Mouse (Mus musculus): Measurements from ENCODE around the gene Adprhl1. TPM values are rescaled to one million over a fixed set of nuclear protein-coding genes. Genes with fewer than 3 reads are reported as not detected.

Gene Adprhl1
- polyA plus RNA-seq, 1 experiment, result 0.11 TPM

DNA sequence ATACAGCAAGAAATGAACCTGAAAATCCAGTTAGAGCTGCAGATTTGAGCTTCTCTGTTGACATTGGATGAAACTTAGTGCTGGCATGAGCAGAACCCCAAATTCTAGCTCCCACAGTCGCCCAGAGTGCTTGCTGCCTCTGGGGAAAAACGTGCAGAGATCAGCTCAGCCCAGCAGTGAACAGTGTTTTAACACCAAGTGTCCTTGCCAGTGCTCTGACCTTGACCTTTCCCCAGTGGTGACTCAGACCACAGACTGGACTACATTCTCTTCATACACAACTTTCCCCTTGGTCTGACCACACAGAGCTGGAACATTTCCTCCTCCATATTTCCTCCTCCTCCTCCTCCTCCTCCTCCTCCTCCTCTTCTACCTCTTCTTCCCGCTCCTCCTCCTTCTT, 51.9 kb downstream of the Adprhl1 start:
- Histone ChIP-seq H3K9me3 (no peaks in the 10 kb centered on the region), H3K4me1 (peaks cover 86% of the 10 kb centered on the region), H3K36me3 (replicated peaks; ENCODE audit: low read length) (peaks cover 36% of the 10 kb centered on the region), H3K27me3 (replicated peaks) (peaks cover 15% of the 10 kb centered on the region), H3K4me3 (replicated peaks) (peak overlapping the region; percentile 95)
- TF ChIP-seq FLI1 (IDR thresholded peaks at IDR 0.05; ENCODE audit: low read length) (no peak), GATA1 (IDR thresholded peaks at IDR 0.05; ENCODE audit: borderline replicate concordance, low read length) (no peak)

DNA sequence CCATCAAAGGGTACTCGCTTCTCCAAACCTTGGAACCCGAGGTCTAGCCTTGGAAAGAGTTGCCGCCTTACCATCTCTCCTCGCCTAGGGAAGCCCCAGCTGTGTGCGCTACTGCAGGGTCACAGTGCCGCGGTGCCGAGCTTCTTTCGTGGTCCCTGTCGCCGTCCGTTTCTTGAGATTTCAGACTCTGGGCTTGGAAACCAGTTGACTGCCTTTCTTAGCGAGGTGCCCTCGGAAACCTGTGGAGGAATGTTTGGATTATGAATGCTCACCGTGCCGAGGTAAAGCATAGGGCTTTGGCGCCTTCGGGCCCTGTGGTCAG, 53.0 kb downstream of the Adprhl1 start:
- H3K27me3 ChIP-seq (replicated peaks), result peaks cover 24% of the 10 kb centered on the region
- H3K4me1 ChIP-seq, result peaks cover 81% of the 10 kb centered on the region
- H3K9me3 ChIP-seq, result no peaks in the 10 kb centered on the region
- H3K4me3 ChIP-seq (replicated peaks), result peak overlapping the region; percentile 95
- H3K36me3 ChIP-seq (replicated peaks; ENCODE audit: low read length), result peaks cover 46% of the 10 kb centered on the region
- TF ChIP-seq FLI1 (IDR thresholded peaks at IDR 0.05; ENCODE audit: low read length) (no peak), GATA1 (IDR thresholded peaks at IDR 0.05; ENCODE audit: borderline replicate concordance, low read length) (no peak)

DNA sequence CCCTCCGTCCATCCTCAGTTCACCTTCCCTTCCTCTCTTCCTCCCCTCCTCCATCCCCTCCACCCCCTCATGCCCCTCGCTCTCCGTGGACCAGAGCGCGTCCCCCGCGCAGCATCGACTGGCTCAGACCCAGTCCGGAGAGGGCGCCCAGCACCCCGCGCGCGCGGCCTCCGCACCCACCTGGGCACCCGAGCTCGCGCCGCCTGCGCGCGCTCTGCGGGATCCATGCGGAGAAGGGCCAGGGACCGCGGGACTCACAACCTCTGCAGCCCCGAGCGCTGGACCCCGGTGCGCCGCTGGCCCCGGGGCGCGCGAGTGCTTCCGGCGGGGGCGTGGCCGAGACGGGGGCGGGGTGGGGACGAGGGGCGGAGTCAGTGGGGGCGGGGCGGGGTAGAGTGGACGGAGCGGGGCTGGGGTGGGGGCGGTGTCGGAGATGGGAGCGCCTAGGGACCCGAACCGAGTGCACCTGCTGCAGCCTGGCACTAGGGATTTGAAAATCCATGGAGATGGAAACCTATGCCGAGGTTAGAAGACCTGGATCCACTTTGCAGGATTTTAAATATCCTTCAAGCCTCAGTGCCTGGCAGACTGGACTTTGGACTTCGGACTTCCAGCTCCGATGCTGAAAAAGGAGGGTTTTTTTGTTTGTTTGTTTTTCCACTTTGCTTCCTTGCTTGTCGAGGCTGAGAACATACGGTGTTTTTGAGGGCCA, 53.5 kb downstream of the Adprhl1 start, which contains the start of gene Grtp1:
TSS of gene Grtp1 (minus strand) at position 320 of the 712 bp plus-strand sequence.
- H3K4me3 ChIP-seq (replicated peaks), result peak within 1 kb of the TSS; percentile 95
- peaks cover 47% of the 10 kb centered on the region for H3K36me3 ChIP-seq (replicated peaks; ENCODE audit: low read length)
- H3K27me3 ChIP-seq (replicated peaks), result peaks cover 28% of the 10 kb centered on the region
- peaks cover 80% of the 10 kb centered on the region for H3K4me1 ChIP-seq
- TF ChIP-seq FLI1 (IDR thresholded peaks at IDR 0.05; ENCODE audit: low read length) (no peak), GATA1 (IDR thresholded peaks at IDR 0.05; ENCODE audit: borderline replicate concordance, low read length) (no peak)
- no peaks in the 10 kb centered on the region for H3K9me3 ChIP-seq

- Histone ChIP-seq H3K27me3 (replicated peaks) (peaks cover 33% of the 10 kb centered on the region), H3K4me3 (replicated peaks) (peak overlapping the region; percentile 95)
Measured at GRCm38 (mm10) chr8:13199385-13200061, 54.4 kb downstream of the Adprhl1 start.

GRCm38 (mm10) chr8:13197493-13197892, 56.5 kb downstream of the Adprhl1 start:
- Histone ChIP-seq H3K36me3 (replicated peaks; ENCODE audit: low read length) (peaks cover 39% of the 10 kb centered on the region), H3K4me1 (peaks cover 60% of the 10 kb centered on the region), H3K4me3 (replicated peaks) (no peak overlapping the region), H3K9me3 (no peaks in the 10 kb centered on the region), H3K27me3 (replicated peaks) (peaks cover 33% of the 10 kb centered on the region)
- TF ChIP-seq GATA1 (IDR thresholded peaks at IDR 0.05; ENCODE audit: borderline replicate concordance, low read length) (no peak), FLI1 (IDR thresholded peaks at IDR 0.05; ENCODE audit: low read length) (no peak)

More at GRCm38 (mm10) chr8:13199385-13200061, 54.4 kb downstream of the Adprhl1 start:
- peaks cover 79% of the 10 kb centered on the region for H3K4me1 ChIP-seq
- H3K9me3 ChIP-seq, result no peaks in the 10 kb centered on the region
- H3K36me3 ChIP-seq (replicated peaks; ENCODE audit: low read length), result peaks cover 44% of the 10 kb centered on the region
- TF ChIP-seq GATA1 (IDR thresholded peaks at IDR 0.05; ENCODE audit: borderline replicate concordance, low read length), result no peak
- TF ChIP-seq FLI1 (IDR thresholded peaks at IDR 0.05; ENCODE audit: low read length), result no peak

DNA sequence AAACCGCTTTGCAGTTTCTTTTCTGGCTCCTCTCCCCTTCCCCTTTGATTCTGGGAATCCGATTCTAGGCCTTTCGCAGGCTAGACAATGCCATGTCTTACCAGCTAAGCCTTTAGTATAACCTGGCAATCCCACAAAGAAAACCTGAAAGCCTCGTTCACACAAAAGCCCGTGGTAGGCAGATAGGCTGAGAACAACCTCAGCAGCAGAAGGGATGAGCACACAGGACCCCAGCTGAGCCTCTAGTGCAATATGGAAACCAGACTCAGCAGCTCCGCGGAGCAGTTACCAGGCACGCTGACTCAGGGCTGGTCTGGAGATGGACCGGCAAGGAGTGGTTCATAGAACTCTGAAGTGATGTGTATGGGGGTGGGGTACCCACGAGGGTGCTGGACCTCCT, 59.1 kb downstream of the Adprhl1 start:
- peaks cover 62% of the 10 kb centered on the region for H3K36me3 ChIP-seq (replicated peaks; ENCODE audit: low read length)
- H3K4me3 ChIP-seq (replicated peaks), result no peak overlapping the region
- H3K27me3 ChIP-seq (replicated peaks), result peaks cover 35% of the 10 kb centered on the region
- TF ChIP-seq GATA1 (IDR thresholded peaks at IDR 0.05; ENCODE audit: borderline replicate concordance, low read length) (no peak), FLI1 (IDR thresholded peaks at IDR 0.05; ENCODE audit: low read length) (no peak)
- H3K4me1 ChIP-seq, result peaks cover 48% of the 10 kb centered on the region
- H3K9me3 ChIP-seq, result no peaks in the 10 kb centered on the region

DNA sequence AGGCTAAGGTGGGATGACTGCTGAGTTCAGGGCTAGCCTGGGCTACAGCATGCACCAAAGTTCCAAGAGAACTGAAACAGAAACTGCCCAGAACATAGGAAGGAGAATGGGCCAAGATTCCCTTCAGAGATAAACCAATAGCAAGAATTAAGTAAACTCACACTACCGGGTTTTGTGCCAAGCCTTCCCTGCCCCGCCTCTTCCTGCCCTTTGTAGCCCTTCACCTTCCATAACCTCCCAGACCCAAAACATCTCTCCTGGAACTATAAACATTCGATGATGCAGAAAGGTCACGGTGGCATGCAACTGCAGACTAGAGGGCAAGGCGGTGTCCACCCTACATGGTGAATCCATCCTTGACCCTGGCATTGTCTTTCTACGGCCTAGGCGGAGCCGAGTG, 63.7 kb downstream of the Adprhl1 start:
- Histone ChIP-seq H3K9me3 (no peaks in the 10 kb centered on the region), H3K4me1 (peaks cover 27% of the 10 kb centered on the region), H3K27me3 (replicated peaks) (peaks cover 30% of the 10 kb centered on the region), H3K4me3 (replicated peaks) (no peak overlapping the region), H3K36me3 (replicated peaks; ENCODE audit: low read length) (peaks cover 82% of the 10 kb centered on the region)
- TF ChIP-seq GATA1 (IDR thresholded peaks at IDR 0.05; ENCODE audit: borderline replicate concordance, low read length) (no peak), FLI1 (IDR thresholded peaks at IDR 0.05; ENCODE audit: low read length) (no peak)

GRCm38 (mm10) chr8:13188857-13189256, 65.1 kb downstream of the Adprhl1 start:
- Histone ChIP-seq H3K4me3 (replicated peaks) (no peak overlapping the region), H3K27me3 (replicated peaks) (peaks cover 34% of the 10 kb centered on the region), H3K9me3 (no peaks in the 10 kb centered on the region), H3K4me1 (peaks cover 21% of the 10 kb centered on the region), H3K36me3 (replicated peaks; ENCODE audit: low read length) (peaks cover 90% of the 10 kb centered on the region)
- TF ChIP-seq GATA1 (IDR thresholded peaks at IDR 0.05; ENCODE audit: borderline replicate concordance, low read length), result no peak
- TF ChIP-seq FLI1 (IDR thresholded peaks at IDR 0.05; ENCODE audit: low read length), result no peak

- H3K4me3 ChIP-seq (replicated peaks), result no peak overlapping the region
- peaks cover 21% of the 10 kb centered on the region for H3K4me1 ChIP-seq
- peaks cover 93% of the 10 kb centered on the region for H3K36me3 ChIP-seq (replicated peaks; ENCODE audit: low read length)
- H3K27me3 ChIP-seq (replicated peaks), result peaks cover 34% of the 10 kb centered on the region
- no peaks in the 10 kb centered on the region for H3K9me3 ChIP-seq
- TF ChIP-seq GATA1 (IDR thresholded peaks at IDR 0.05; ENCODE audit: borderline replicate concordance, low read length) (no peak), FLI1 (IDR thresholded peaks at IDR 0.05; ENCODE audit: low read length) (no peak)
Measured at GRCm38 (mm10) chr8:13188052-13188555, 65.9 kb downstream of the Adprhl1 start.

GRCm38 (mm10) chr8:13187638-13188037, 66.3 kb downstream of the Adprhl1 start:
- Histone ChIP-seq H3K36me3 (replicated peaks; ENCODE audit: low read length) (peaks cover 93% of the 10 kb centered on the region), H3K4me3 (replicated peaks) (no peak overlapping the region), H3K9me3 (no peaks in the 10 kb centered on the region), H3K4me1 (peaks cover 21% of the 10 kb centered on the region), H3K27me3 (replicated peaks) (peaks cover 34% of the 10 kb centered on the region)
- TF ChIP-seq FLI1 (IDR thresholded peaks at IDR 0.05; ENCODE audit: low read length) (no peak), GATA1 (IDR thresholded peaks at IDR 0.05; ENCODE audit: borderline replicate concordance, low read length) (no peak)

Data from megakaryocyte, embryonic 14.5 days (primary cell).